Mouse (Mus musculus): ENCODE data around the gene Abcb8.

Gene Abcb8

GRCm38 (mm10) chr5:24393392-24393997 lies at the start of gene Abcb8:
Gene Abcb8 (plus strand): TSS chr5:24393663.
- peak; percentile 80 for DNase-seq (ENCODE audit: extremely low read depth, insufficient read length, low spot score)

DNA sequence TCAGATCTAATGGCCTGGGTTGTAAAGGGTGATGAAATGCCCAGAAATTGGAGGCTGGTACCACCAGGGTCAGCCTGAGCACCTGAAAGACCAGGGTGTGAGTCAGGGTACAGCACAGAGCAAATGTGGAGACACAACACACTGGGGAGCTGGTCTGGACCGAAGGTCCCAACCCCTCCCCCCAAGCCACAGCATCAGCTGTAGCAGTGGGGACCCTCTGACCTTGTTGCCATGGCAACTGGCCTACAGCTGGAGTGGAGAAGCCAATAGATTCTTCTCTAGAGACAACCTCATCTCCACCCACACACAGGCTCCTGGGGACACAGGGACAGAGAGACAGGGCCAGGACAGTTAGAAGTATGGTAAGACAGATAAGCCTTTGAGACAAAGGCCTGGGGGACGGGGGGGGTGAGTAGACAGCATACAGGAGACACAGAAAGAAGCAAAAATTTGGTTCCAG lies 49.5 kb upstream of the Abcb8 start:
- no peak for DNase-seq (ENCODE audit: extremely low read depth, insufficient read length, low spot score)

- no peak for DNase-seq (ENCODE audit: extremely low read depth, insufficient read length, low spot score)
These were observed 48.9 kb upstream of the Abcb8 start for GRCm38 (mm10) chr5:24344477-24345051.

DNA sequence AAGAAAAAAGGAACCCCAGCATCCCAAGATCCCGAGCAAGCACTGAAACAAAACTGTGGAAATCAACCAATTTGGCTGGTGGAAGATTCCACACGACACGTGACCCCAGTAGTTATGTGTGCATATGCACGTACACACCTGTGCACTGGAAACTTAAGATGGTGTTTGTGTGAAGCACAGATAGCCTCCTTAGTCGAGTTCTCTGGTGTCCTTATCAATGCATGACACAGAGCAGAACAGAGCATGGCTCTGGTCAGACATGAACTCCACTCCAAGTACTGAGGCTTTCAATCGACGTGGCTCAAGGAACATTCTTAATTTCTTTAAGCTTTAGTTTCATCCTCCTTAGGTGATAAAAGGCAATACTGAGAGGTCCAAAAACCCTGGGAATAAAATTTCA lies 47.1 kb upstream of the Abcb8 start:
- no peak for DNase-seq (ENCODE audit: extremely low read depth, insufficient read length, low spot score)

DNA sequence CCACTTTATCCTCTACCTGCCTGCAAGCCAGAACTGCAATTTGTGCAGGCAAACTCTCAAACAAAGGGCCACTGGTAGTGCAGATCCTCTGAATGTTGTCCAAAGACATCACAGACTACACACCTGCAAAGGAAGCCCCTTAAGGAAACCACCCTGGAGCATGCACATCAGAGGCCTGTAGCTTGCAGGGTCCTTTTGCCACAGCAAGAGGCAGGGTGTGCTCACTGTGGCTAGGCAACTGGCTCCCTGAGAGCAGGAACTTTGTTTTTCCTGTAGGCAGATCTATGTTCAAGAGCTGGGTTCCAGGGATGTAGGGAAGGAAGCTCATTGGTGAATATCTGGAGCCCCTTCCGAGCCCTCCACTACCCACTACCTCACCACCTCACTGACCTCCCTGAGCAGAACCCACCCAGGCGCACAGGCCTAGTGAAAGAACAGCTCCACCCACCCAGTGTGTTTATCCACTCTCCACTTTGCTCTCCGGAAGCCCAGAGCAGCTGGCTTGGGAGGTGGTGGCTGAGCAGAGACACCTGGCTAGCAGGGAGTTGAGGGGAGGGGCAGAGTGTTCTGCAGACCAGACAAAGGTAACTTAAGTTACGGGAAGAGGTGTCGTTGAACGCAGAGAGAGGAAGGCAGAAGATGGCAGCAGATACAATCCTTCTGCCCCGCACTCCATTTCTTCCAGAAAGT lies 46.1 kb upstream of the Abcb8 start:
- no peak for DNase-seq (ENCODE audit: extremely low read depth, insufficient read length, low spot score)

- DNase-seq (ENCODE audit: extremely low read depth, insufficient read length, low spot score) = no peak
These were observed 45.3 kb upstream of the Abcb8 start for GRCm38 (mm10) chr5:24348128-24348527.

DNA sequence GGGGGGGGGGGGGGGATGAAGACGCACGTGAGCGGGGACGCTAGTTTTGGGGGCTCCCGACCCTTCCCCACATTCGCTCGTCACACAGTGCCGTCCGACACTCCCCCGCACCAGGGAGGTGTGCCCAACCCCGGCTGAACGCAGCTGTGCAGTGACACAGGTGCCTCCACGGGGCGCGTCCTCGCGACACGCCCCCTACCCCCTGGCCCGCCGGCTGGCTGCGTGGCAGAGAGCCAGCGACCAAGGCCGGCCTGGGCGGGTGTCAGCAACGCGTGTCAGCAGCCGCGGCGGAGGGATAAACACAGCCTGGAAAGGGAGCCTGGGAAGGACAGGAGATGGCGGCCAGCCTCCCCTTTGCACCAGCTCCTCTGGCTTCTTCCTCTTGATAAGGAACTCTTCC lies 44.9 kb upstream of the Abcb8 start:
- DNase-seq (ENCODE audit: extremely low read depth, insufficient read length, low spot score) = no peak

DNA sequence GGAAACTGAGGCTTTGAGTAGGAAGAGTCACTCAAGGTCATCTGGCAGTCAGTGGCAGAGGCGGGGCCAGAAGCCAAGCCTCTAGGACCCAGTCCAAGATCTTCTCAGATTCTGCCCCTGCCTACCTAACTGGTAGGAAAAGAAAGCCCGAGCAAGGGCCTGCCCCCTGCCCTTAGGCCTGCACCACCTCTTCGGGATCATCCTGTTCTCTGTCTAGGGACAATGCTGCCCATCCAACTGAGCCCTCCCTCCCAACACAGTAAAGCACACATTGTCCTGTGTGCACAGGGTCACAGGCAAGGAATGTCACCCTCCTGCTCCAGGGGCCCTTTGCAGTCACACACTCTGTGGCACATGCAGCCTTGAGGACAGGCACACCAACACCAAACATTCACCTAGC lies 43.4 kb upstream of the Abcb8 start:
- DNase-seq (ENCODE audit: extremely low read depth, insufficient read length, low spot score) = no peak

GRCm38 (mm10) chr5:24350531-24351250 lies 42.8 kb upstream of the Abcb8 start:
- no peak for DNase-seq (ENCODE audit: extremely low read depth, insufficient read length, low spot score)

DNA sequence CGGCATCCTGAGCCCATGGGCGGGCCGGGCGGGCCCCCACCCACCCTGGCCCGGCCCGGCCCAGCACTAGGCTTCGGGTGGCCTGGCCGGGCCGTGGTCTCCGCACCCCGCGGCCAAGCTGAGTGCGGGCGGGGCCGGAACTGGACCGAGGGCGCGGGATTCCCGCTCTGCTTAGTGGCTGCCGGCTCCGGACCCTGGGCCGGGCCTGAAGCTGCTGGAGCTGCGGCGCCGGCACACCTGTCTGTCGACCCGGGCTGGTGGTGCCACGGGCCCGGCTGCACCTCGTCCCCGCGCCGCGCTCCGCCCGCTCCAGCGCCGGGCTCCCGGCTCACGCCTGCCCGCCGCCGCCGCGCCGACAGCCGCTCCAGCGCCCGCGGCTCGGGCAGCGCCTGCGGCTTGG lies 42.2 kb upstream of the Abcb8 start, which contains the start of gene Kcnh2:
Kcnh2 (minus strand) TSS at position 327 of the 400 bp plus-strand sequence.
- DNase-seq (ENCODE audit: extremely low read depth, insufficient read length, low spot score) = no peak

DNA sequence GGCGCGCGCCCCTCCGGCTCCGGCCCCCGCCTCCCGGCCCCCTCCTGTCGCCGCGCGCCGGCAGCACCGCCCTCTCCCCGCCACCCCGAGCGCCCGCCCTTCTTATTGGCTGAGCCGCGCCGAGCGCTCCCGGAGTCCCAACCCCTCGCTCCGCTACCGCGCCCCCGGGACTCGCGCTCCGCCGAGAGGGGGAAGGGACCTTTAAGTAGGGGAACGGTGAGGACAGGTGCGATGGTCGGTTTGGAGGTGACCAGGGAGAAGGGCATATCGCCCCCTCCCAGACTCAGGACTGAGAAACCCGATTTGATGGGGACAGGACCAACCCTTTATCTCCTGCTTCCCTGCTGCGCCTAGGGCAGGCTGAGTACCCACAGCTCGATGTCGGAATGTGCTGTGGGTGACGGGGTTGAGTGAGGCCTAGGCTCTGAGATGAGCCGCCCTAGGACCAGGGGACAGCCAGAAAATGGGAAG lies 41.7 kb upstream of the Abcb8 start:
- no peak for DNase-seq (ENCODE audit: extremely low read depth, insufficient read length, low spot score)

DNA sequence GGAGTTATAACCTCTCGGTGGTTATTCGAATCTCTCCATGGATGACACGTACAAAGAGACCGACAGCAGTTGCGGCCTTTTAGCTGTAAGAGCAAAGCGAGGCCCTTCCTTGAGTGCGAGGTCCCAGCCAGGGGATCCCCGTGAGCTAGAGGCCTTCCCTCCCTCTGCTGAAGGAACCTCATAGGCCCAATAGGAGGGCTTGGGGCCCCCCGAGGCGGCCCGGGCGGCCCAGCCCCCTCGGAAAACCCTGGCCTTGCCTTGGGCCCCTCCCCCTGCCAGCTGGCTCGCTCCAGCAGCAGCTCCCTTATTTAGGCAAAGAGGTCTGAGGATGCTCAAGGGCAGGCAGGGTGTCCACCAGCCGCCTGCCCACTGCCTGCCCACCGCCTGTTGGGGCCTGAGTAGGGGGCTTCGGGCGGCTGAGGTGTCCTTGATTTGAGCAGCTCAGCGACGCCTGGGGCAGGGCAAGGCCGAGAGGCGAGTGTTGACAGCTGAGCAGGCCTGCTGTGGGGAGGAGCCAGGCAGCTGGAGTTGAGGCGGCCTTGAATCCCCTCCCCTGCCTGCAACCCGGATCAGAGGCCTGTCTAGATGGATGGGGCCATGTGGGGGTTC lies 41.1 kb upstream of the Abcb8 start:
- DNase-seq (ENCODE audit: extremely low read depth, insufficient read length, low spot score) = no peak

DNA sequence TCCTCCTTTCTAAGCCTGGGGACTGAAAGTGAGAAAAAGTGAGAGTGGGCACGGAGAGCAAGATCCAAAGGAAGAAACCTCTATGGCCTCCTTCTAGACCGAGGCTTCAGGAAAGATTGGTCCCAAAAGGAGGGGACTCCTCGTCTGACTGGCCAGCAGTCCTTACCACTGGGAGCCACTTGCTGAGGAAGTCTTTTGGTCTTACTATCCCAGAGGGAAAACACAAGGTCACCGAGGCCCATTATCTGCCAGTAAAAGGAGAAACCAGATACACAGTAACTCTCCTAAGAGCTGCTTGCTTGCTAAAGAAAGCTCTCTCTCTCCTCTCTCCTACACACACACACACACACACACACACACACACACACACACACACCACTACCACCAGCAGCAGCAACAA lies 40.1 kb upstream of the Abcb8 start:
- DNase-seq (ENCODE audit: extremely low read depth, insufficient read length, low spot score) = no peak

GRCm38 (mm10) chr5:24356764-24357163 lies 36.7 kb upstream of the Abcb8 start:
- DNase-seq (ENCODE audit: extremely low read depth, insufficient read length, low spot score) = no peak

DNA sequence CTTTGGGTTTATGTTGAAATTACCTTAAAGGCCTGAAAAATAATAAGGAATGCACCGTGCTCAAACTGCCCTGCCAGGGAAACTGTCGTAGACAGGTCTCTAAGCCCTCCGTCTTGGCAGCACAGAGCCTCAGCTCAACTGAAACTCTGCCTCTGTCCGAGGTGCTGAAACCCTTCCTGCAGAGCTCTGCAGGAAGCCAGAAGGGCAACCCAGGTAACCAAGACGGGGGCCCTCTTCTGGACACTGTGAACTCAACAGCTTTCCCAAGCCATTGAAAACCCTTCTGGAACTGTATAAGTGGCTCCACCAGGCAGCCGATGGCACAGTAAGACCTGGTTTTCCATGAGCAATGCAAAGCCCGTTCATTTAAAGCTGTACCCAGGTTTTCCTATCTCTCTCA lies 36.0 kb upstream of the Abcb8 start:
- DNase-seq (ENCODE audit: extremely low read depth, insufficient read length, low spot score) = no peak

- DNase-seq (ENCODE audit: extremely low read depth, insufficient read length, low spot score) = peak; percentile 69
These were observed 32.5 kb upstream of the Abcb8 start for GRCm38 (mm10) chr5:24360792-24361454.

- no peak for DNase-seq (ENCODE audit: extremely low read depth, insufficient read length, low spot score)
These were observed 30.0 kb upstream of the Abcb8 start for GRCm38 (mm10) chr5:24363467-24363866.

DNA sequence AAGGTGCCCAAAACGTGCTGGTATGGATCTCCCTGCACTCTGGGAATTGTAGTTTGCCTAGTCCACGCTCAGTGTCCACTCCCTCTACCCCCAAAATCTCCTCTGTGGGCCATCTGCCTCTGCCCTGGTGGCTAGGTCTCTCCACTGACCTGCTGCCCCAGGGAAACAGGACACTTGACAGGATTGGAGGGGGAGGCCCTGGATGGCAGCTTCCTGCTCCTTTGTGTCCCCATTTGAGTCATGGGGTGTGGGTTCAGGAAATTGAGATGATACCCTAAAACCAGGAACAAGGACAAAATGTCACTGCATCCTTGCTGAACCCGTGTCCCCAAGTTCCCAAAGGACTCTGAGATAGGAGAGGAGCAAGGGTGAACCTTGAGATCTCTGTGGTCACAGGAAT lies 29.4 kb upstream of the Abcb8 start:
- DNase-seq (ENCODE audit: extremely low read depth, insufficient read length, low spot score) = no peak

DNA sequence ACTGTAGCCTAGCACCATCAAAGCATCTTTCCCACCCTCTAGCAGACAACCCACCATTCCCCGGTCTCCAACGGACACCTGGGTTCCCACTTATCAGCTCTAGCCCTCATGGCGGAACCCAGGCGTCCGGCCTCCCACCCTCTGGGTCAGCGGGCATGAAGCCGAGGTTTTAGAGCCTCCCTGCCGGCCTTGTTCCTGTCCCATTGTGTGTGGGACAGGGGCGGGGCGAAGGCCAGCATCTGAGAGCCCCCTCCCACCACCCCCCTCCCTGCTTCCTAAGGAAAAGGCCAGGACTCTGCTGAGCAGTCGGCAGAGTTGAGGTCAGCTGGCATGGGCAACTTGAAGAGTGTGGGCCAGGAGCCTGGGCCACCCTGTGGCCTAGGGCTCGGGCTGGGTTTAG lies 29.0 kb upstream of the Abcb8 start, which contains the start of gene Nos3:
Nos3 (plus strand) TSS at position 303 of the 400 bp plus-strand sequence.
- no peak for DNase-seq (ENCODE audit: extremely low read depth, insufficient read length, low spot score)

DNA sequence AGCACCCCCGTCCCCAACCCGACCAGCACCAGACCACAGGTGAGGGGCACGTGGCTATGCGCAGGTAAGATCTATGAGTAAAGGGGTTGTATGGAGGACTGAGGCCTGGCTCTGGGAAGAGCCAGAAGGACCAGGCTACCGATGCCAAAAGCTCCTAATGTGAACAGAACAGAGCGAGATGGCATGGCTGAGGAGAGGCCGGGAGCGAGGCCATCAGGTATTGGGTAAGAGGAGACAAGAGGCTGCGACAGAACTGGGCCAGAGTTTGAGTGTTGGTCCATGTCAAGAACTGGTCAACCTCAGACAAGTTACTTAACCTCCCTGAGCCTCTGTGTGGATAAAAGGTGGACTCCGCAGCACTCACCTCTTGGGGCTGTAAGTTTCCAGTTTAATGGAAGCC lies 28.5 kb upstream of the Abcb8 start:
- DNase-seq (ENCODE audit: extremely low read depth, insufficient read length, low spot score) = no peak
